In genomic region chr4:152187142-152187541, GRCm38 (mm10) we compare ENCODE assay signal across 13 mouse cellular contexts. TPM values are rescaled to one million over a fixed set of nuclear protein-coding genes. Genes with fewer than 3 reads are reported as not detected.
DNase-seq lines count a peak whose midpoint lies in the region; ATAC-seq lines count a peak whose summit lies in the region.
"Had no signal": no experiment of that assay in that cellular context is flagged by ENCODE, and none has a peak within 500 bp of the region (broad histone marks: within the 10 kb centered on the region; RNA-seq: fewer than 3 reads in every experiment).

No protein-coding gene starts in this region.

- H3K4me2 ChIP-seq in heart, embryonic 13.5 days = peak overlapping the region; percentile 72
- H3K4me2 ChIP-seq in stomach, embryonic 15.5 days = peak overlapping the region; percentile 57; the same call in 1 of the 2 replicates

- 74% methylated on average over 9 of the region's 9 CpGs for WGBS in heart, embryonic 13.5 days
- WGBS in stomach, embryonic 15.5 days = 71% methylated on average over 9 of the region's 9 CpGs

- intact Hi-C loops in heart, postnatal 36 days (cut with DNase I) = no loop called here

- H3K27me3 ChIP-seq in heart, embryonic 13.5 days (replicated peaks) = no peaks in the 10 kb centered on the region
- H3K27me3 ChIP-seq in megakaryocyte, embryonic 14.5 days (replicated peaks) = no peaks in the 10 kb centered on the region
- H3K27me3 ChIP-seq in stomach, embryonic 15.5 days (replicated peaks) = no peaks in the 10 kb centered on the region

- no peak for DNase-seq in heart, postnatal 36 days
- peak; percentile 56 for DNase-seq in induced T-regulatory cell, adult 2 months (ENCODE audit: low read depth)
- DNase-seq in cerebellum, adult 11 months = no peak
- DNase-seq in layer of hippocampus, adult 9-10 months (ENCODE audit: low spot score) = no peak
- DNase-seq: forebrain, postnatal 0 days; kidney, postnatal 14 days; thymus, postnatal 14 days had no signal

- H3K9ac ChIP-seq in heart, embryonic 13.5 days = peak overlapping the region; percentile 25
- no peak overlapping the region for H3K9ac ChIP-seq in stomach, embryonic 15.5 days
- H3K9ac ChIP-seq: forebrain, postnatal 0 days had no signal

- H3K27ac ChIP-seq in heart, embryonic 13.5 days (replicated peaks) = peak overlapping the region; percentile 98
- peak overlapping the region; percentile 94; the same call in 1 of the 2 replicates for H3K27ac ChIP-seq in stomach, embryonic 15.5 days

- ATAC-seq in heart, embryonic 13.5 days (ENCODE audit: extremely low read depth, insufficient number of reproducible peaks, low FRiP score, low TSS enrichment) = no peak
- ATAC-seq in megakaryocyte, adult 5-6 weeks (ENCODE audit: poor library complexity, severe bottlenecking) = no peak
- no peak for ATAC-seq in stomach, embryonic 15.5 days (ENCODE audit: insufficient read depth, low FRiP score, low read depth)
- ATAC-seq: forebrain, postnatal 0 days had no signal

- peak overlapping the region; percentile 49 for H3K4me3 ChIP-seq in heart, embryonic 13.5 days
- H3K4me3 ChIP-seq in megakaryocyte, embryonic 14.5 days (replicated peaks) = peak overlapping the region; percentile 91
- H3K4me3 ChIP-seq in stomach, embryonic 15.5 days (replicated peaks) = no peak overlapping the region

- peaks cover 69% of the 10 kb centered on the region for H3K4me1 ChIP-seq in heart, embryonic 13.5 days
- H3K4me1 ChIP-seq in megakaryocyte, embryonic 14.5 days = peaks cover 86% of the 10 kb centered on the region
- peaks cover 27% of the 10 kb centered on the region for H3K4me1 ChIP-seq in stomach, embryonic 15.5 days

- H3K9me3 ChIP-seq in heart, embryonic 13.5 days = no peaks in the 10 kb centered on the region
- H3K9me3 ChIP-seq in megakaryocyte, embryonic 14.5 days = no peaks in the 10 kb centered on the region
- H3K9me3 ChIP-seq in stomach, embryonic 15.5 days = no peaks in the 10 kb centered on the region

- 0 out of 2 replicates have a peak, but pooled peaks cover 6% of the 10 kb centered on the region for H3K36me3 ChIP-seq in heart, embryonic 13.5 days
- H3K36me3 ChIP-seq in megakaryocyte, embryonic 14.5 days (replicated peaks; ENCODE audit: low read length) = peaks cover 23% of the 10 kb centered on the region
- no peaks in the 10 kb centered on the region for H3K36me3 ChIP-seq in stomach, embryonic 15.5 days

RNA-seq across cellular contexts. Expression of gene Acot7, which starts 9.2 kb away (rescaled TPM):
- polyA plus RNA-seq in heart, embryonic 13.5 days (2015; fragmentation: Nextera tagmentation; extraction: Ambion mirVana) = 73.9 and 84.7 TPM in 2 replicates
- 10 to 100 TPM; 58.7 to 59.1 TPM for total RNA-seq in heart, postnatal 36 days (2021)
- polyA plus RNA-seq in megakaryocyte, embryonic 14.5 days (2012; ENCODE audit: insufficient read depth, low replicate concordance) = 103 and 107 TPM in 2 replicates
- 43.3 and 44.5 TPM in 2 replicates for total RNA-seq in megakaryocyte, adult 5-6 weeks (2015)
- total RNA-seq in megakaryocyte, adult 5-6 weeks (2017) = 40.1 and 43.3 TPM in 2 replicates
- polyA plus RNA-seq in stomach, embryonic 15.5 days (2015; fragmentation: Nextera tagmentation; extraction: Ambion mirVana) = 60.0 and 63.1 TPM in 2 replicates

RNA-seq across cellular contexts. Expression of gene Hes2, which starts 28.5 kb away (rescaled TPM):
- polyA plus RNA-seq in heart, embryonic 13.5 days (2015; fragmentation: Nextera tagmentation; extraction: Ambion mirVana) = not detected in 2 replicates
- not detected for total RNA-seq in heart, postnatal 36 days (2021)
- not detected in 2 replicates for polyA plus RNA-seq in megakaryocyte, embryonic 14.5 days (2012; ENCODE audit: insufficient read depth, low replicate concordance)
- not detected in 2 replicates for total RNA-seq in megakaryocyte, adult 5-6 weeks (2015)
- not detected in 2 replicates for total RNA-seq in megakaryocyte, adult 5-6 weeks (2017)
- 0.43 and 0.44 TPM in 2 replicates for polyA plus RNA-seq in stomach, embryonic 15.5 days (2015; fragmentation: Nextera tagmentation; extraction: Ambion mirVana)
- total RNA-seq: forebrain, postnatal 0 days; granulocyte monocyte progenitor cell, adult 5-6 weeks had no signal
- polyA plus RNA-seq: activated CD4-positive, CD25-positive, alpha-beta regulatory T cell, adult 4 months; forebrain, postnatal 0 days had no signal

RNA-seq across cellular contexts. Expression of gene Espn, which starts 35.0 kb away (rescaled TPM):
- 0.87 and 1.1 TPM in 2 replicates for polyA plus RNA-seq in heart, embryonic 13.5 days (2015; fragmentation: Nextera tagmentation; extraction: Ambion mirVana)
- total RNA-seq in heart, postnatal 36 days (2021) = 1 to 10 TPM; 1.8 to 2.7 TPM
- polyA plus RNA-seq in megakaryocyte, embryonic 14.5 days (2012; ENCODE audit: insufficient read depth, low replicate concordance) = 9.3 and 14.4 TPM in 2 replicates
- total RNA-seq in megakaryocyte, adult 5-6 weeks (2015) = 1.2 and 1.4 TPM in 2 replicates
- total RNA-seq in megakaryocyte, adult 5-6 weeks (2017) = 0.22 and 0.24 TPM in 2 replicates
- 15.9 and 19.2 TPM in 2 replicates for polyA plus RNA-seq in stomach, embryonic 15.5 days (2015; fragmentation: Nextera tagmentation; extraction: Ambion mirVana)
- total RNA-seq: granulocyte monocyte progenitor cell, adult 5-6 weeks had no signal
